Mouse (Mus musculus): ENCODE measurements at regions not wholly inside any gene's neighbourhood (a gene's known extent, or its start where the extent isn't known, plus 50 kb on each side); places are given as distances from the start of the nearest gene placed in this dataset.
"Not testable (repeated sequence)": the region's sequence is repeated elsewhere in the genome, so short reads cannot be mapped to it uniquely, and the experiment has no call there.

- not testable (repeated sequence) for DNase-seq
These were observed 114.3 kb upstream of the Nebl start for GRCm38 (mm10) chr2:17845447-17846092.

GRCm38 (mm10) chr2:17844662-17845446 lies 113.6 kb upstream of the Nebl start:
- DNase-seq: peak; percentile 44

GRCm38 (mm10) chr2:17841963-17842362 lies 110.7 kb upstream of the Nebl start:
- no peak for DNase-seq

- no peak for DNase-seq
These were observed 110.3 kb upstream of the Nebl start for GRCm38 (mm10) chr2:17841546-17841945.

- DNase-seq: no peak
These were observed 109.8 kb upstream of the Nebl start for GRCm38 (mm10) chr2:17840941-17841498.

- DNase-seq: no peak
These were observed 108.4 kb upstream of the Nebl start for GRCm38 (mm10) chr2:17839649-17840048.

- no peak for DNase-seq
These were observed 107.8 kb upstream of the Nebl start for GRCm38 (mm10) chr2:17838859-17839581.

- no peak for DNase-seq
These were observed 107.1 kb upstream of the Nebl start for GRCm38 (mm10) chr2:17838381-17838680.

GRCm38 (mm10) chr2:17837541-17838380 lies 106.5 kb upstream of the Nebl start:
- no peak for DNase-seq

GRCm38 (mm10) chr2:17832726-17833125 lies 101.5 kb upstream of the Nebl start:
- no peak for DNase-seq

GRCm38 (mm10) chr2:17830216-17830615 lies 99.0 kb upstream of the Nebl start:
- no peak for DNase-seq

GRCm38 (mm10) chr2:17825271-17825670 lies 94.0 kb upstream of the Nebl start:
- DNase-seq: no peak

- DNase-seq: no peak
These were observed 92.9 kb upstream of the Nebl start for GRCm38 (mm10) chr2:17824176-17824575.

GRCm38 (mm10) chr2:17822621-17823006 lies 91.3 kb upstream of the Nebl start:
- DNase-seq: no peak

GRCm38 (mm10) chr2:17821878-17822620 lies 90.8 kb upstream of the Nebl start:
- no peak for DNase-seq

- peak; percentile 1 for DNase-seq
These were observed 80.8 kb upstream of the Nebl start for GRCm38 (mm10) chr2:17811943-17812670.

Data from adrenal gland, adult 2 months (tissue).